Mouse (Mus musculus): ENCODE data around the gene Fgfbp1. TPM values are rescaled to one million over a fixed set of nuclear protein-coding genes. Genes with fewer than 3 reads are reported as not detected.

Fgfbp1 gene
- polyA plus RNA-seq, 1 experiment from 2014 or later, result 1.8 TPM

DNA sequence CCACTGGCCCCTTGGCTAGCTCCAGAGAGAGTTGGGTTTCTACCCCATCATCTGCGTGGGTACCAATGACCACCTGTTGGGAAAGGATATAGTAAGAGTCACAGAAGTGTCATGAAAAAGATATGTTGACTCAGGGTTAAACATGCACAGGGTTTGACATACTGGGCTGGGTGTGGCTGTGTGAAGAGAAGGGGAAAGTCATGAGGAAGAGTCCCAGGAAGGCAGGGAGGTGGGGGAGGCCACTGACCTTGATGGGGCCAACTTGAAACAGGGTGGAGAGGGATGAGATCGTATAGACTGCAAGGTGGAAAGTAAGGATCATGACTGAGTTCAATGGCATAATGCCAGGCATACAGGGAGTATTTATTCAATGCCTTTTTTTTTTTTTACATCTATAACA is 1.2 kb downstream of the Fgfbp1 start:
- no peaks in the 10 kb centered on the region for H3K4me1 ChIP-seq (replicated peaks; ENCODE audit: control insufficient read depth, insufficient read depth, low read length)
- ATAC-seq (ENCODE audit: low FRiP score), result no peak
- 79% methylated on average over 2 of the region's 2 CpGs for WGBS
- H3K36me3 ChIP-seq (ENCODE audit: control insufficient read depth, insufficient read depth, low read length), result no peaks in the 10 kb centered on the region
- H3K4me3 ChIP-seq (ENCODE audit: low read depth, low read length), result no peak overlapping the region
- no peaks in the 10 kb centered on the region for H3K27me3 ChIP-seq (ENCODE audit: control insufficient read depth, insufficient read depth, low read length)
- no peak overlapping the region for H3K9ac ChIP-seq (ENCODE audit: low read depth, low read length)
- H3K9me3 ChIP-seq (ENCODE audit: control insufficient read depth, low read length), result no peaks in the 10 kb centered on the region
- no peak for DNase-seq (ENCODE audit: low spot score)
- no peak overlapping the region for H3K4me2 ChIP-seq (replicated peaks; ENCODE audit: low read depth, low read length)
- no peak overlapping the region for H3K27ac ChIP-seq (ENCODE audit: low read depth, low read length)

DNA sequence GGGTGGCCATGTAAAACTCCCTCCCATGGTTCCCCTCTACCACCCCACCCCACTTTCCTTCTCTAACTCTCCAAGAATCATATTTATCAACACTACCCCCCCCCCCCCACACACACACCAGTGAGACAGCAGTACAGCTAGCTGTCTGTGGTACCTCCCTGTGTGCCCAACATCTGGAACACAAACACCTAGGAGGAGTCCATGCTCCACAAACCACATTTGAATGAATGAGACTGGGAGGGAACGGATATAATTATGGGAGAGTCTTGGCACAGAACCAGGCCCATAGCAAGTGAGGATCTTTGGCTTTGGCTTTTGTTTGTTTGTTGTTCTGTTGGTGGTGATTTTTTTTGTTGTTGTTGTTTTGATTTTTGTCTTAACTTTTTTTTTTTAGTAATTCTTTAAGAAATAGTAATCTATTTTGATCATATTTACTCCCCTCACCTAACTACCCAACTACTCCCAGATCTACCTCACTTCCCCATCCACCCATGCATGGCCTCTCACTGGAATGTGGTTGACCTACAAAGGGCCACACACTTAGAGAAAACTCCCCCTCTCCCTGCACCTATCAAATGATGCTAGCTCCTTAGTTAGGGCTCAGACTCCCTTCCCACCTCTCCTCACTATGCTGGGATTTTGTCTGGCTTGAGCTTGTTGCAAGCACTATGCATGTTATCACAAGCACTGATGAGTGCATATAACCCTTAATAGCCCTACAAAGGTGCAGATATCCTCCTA is 4.6 kb downstream of the Fgfbp1 start:
- no peak for DNase-seq (ENCODE audit: low spot score)
- Histone ChIP-seq H3K4me1 (replicated peaks; ENCODE audit: control insufficient read depth, insufficient read depth, low read length) (no peaks in the 10 kb centered on the region), H3K4me3 (ENCODE audit: low read depth, low read length) (no peak overlapping the region), H3K4me2 (replicated peaks; ENCODE audit: low read depth, low read length) (no peak overlapping the region), H3K9me3 (ENCODE audit: control insufficient read depth, low read length) (no peaks in the 10 kb centered on the region), H3K9ac (ENCODE audit: low read depth, low read length) (no peak overlapping the region), H3K36me3 (ENCODE audit: control insufficient read depth, insufficient read depth, low read length) (no peaks in the 10 kb centered on the region), H3K27me3 (ENCODE audit: control insufficient read depth, insufficient read depth, low read length) (no peaks in the 10 kb centered on the region), H3K27ac (ENCODE audit: low read depth, low read length) (no peak overlapping the region)
- no peak for ATAC-seq (ENCODE audit: low FRiP score)
- 60% methylated on average over 1 of the region's 1 CpGs for WGBS

DNA sequence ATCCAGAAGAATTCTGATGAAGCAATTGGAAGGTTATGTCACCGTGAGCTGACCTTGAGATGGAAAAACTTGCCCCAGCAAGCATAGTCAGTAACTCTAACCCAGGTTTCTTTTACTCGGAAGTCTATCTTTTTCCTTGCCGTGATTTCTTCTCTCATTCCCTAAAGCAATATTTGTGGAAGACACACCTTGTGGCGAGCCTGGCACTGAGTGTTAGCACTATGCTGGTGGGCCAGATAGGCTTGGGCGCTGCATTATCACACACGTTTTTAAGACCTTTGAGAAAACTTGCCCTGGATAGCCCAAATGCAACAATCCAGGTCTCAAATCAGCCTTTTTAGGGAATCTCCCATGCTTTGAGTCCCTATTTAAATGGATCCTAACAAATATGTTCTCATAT is 7.4 kb downstream of the Fgfbp1 start:
- no peak overlapping the region for H3K9ac ChIP-seq (ENCODE audit: low read depth, low read length)
- no peaks in the 10 kb centered on the region for H3K4me1 ChIP-seq (replicated peaks; ENCODE audit: control insufficient read depth, insufficient read depth, low read length)
- DNase-seq (ENCODE audit: low spot score), result no peak
- H3K4me3 ChIP-seq (ENCODE audit: low read depth, low read length), result no peak overlapping the region
- no peaks in the 10 kb centered on the region for H3K9me3 ChIP-seq (ENCODE audit: control insufficient read depth, low read length)
- H3K36me3 ChIP-seq (ENCODE audit: control insufficient read depth, insufficient read depth, low read length), result no peaks in the 10 kb centered on the region
- 85% methylated on average over 6 of the region's 6 CpGs for WGBS
- no peak for ATAC-seq (ENCODE audit: low FRiP score)
- no peaks in the 10 kb centered on the region for H3K27me3 ChIP-seq (ENCODE audit: control insufficient read depth, insufficient read depth, low read length)
- no peak overlapping the region for H3K27ac ChIP-seq (ENCODE audit: low read depth, low read length)
- no peak overlapping the region for H3K4me2 ChIP-seq (replicated peaks; ENCODE audit: low read depth, low read length)

- no peak overlapping the region for H3K4me3 ChIP-seq (ENCODE audit: low read depth, low read length)
- WGBS, result 75% methylated on average over 2 of the region's 2 CpGs
These were observed 10.4 kb downstream of the Fgfbp1 start for GRCm38 (mm10) chr5:43971156-43971555.

GRCm38 (mm10) chr5:43970532-43970931 is 11.0 kb downstream of the Fgfbp1 start:
- Histone ChIP-seq H3K4me3 (ENCODE audit: low read depth, low read length) (no peak overlapping the region), H3K9ac (ENCODE audit: low read depth, low read length) (no peak overlapping the region), H3K27ac (ENCODE audit: low read depth, low read length) (no peak overlapping the region), H3K4me2 (replicated peaks; ENCODE audit: low read depth, low read length) (no peak overlapping the region), H3K9me3 (ENCODE audit: control insufficient read depth, low read length) (no peaks in the 10 kb centered on the region), H3K4me1 (replicated peaks; ENCODE audit: control insufficient read depth, insufficient read depth, low read length) (no peaks in the 10 kb centered on the region), H3K27me3 (ENCODE audit: control insufficient read depth, insufficient read depth, low read length) (no peaks in the 10 kb centered on the region), H3K36me3 (ENCODE audit: control insufficient read depth, insufficient read depth, low read length) (no peaks in the 10 kb centered on the region)
- WGBS, result 86% methylated on average over 2 of the region's 2 CpGs
- DNase-seq (ENCODE audit: low spot score) (no peak), ATAC-seq (ENCODE audit: low FRiP score) (no peak)

More at GRCm38 (mm10) chr5:43971156-43971555, 10.4 kb downstream of the Fgfbp1 start:
- Histone ChIP-seq H3K4me1 (replicated peaks; ENCODE audit: control insufficient read depth, insufficient read depth, low read length) (no peaks in the 10 kb centered on the region), H3K4me2 (replicated peaks; ENCODE audit: low read depth, low read length) (no peak overlapping the region), H3K27me3 (ENCODE audit: control insufficient read depth, insufficient read depth, low read length) (no peaks in the 10 kb centered on the region), H3K36me3 (ENCODE audit: control insufficient read depth, insufficient read depth, low read length) (no peaks in the 10 kb centered on the region), H3K27ac (ENCODE audit: low read depth, low read length) (no peak overlapping the region), H3K9me3 (ENCODE audit: control insufficient read depth, low read length) (no peaks in the 10 kb centered on the region), H3K9ac (ENCODE audit: low read depth, low read length) (no peak overlapping the region)
- no peak for ATAC-seq (ENCODE audit: low FRiP score)
- DNase-seq (ENCODE audit: low spot score), result no peak

GRCm38 (mm10) chr5:43968634-43969033 is 12.9 kb downstream of the Fgfbp1 start:
- DNase-seq (ENCODE audit: low spot score), result no peak
- H3K27me3 ChIP-seq (ENCODE audit: control insufficient read depth, insufficient read depth, low read length), result no peaks in the 10 kb centered on the region
- WGBS, result 73% methylated on average over 2 of the region's 2 CpGs
- no peaks in the 10 kb centered on the region for H3K9me3 ChIP-seq (ENCODE audit: control insufficient read depth, low read length)
- no peak overlapping the region for H3K27ac ChIP-seq (ENCODE audit: low read depth, low read length)
- H3K9ac ChIP-seq (ENCODE audit: low read depth, low read length), result no peak overlapping the region
- no peak for ATAC-seq (ENCODE audit: low FRiP score)
- no peak overlapping the region for H3K4me2 ChIP-seq (replicated peaks; ENCODE audit: low read depth, low read length)
- no peak overlapping the region for H3K4me3 ChIP-seq (ENCODE audit: low read depth, low read length)
- no peaks in the 10 kb centered on the region for H3K36me3 ChIP-seq (ENCODE audit: control insufficient read depth, insufficient read depth, low read length)
- no peaks in the 10 kb centered on the region for H3K4me1 ChIP-seq (replicated peaks; ENCODE audit: control insufficient read depth, insufficient read depth, low read length)

- no peak for ATAC-seq (ENCODE audit: low FRiP score)
These were observed 20.5 kb downstream of the Fgfbp1 start for GRCm38 (mm10) chr5:43961056-43961455.

DNA sequence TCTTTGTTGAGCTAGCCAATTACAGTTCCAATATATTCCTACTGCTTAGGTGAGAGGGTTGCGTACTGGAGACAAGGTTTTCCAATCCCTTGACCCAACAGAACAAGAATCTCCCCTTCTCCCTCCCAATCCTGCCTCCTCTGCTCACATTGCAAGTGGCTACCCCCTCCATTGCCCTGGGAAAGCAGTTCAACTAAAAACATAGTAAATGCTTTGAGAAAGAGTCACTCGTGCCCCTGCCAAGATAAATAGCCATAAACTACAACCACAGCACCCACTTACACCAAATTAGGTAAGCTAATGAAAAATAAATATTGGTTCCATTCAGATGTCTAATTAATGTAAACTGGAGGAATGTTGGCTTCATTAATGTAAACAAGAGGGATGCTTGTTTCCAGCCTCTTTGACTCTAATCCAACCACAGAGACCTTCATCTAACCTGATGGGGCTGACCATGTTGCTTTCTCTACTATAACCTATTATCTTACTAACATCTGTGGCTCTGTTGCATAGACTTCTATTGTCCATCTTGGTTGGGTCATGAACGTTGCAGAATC is 21.6 kb downstream of the Fgfbp1 start:
- no peak overlapping the region for H3K9ac ChIP-seq (ENCODE audit: low read depth, low read length)
- H3K9me3 ChIP-seq (ENCODE audit: control insufficient read depth, low read length), result no peaks in the 10 kb centered on the region
- no peak overlapping the region for H3K4me2 ChIP-seq (replicated peaks; ENCODE audit: low read depth, low read length)
- ATAC-seq (ENCODE audit: low FRiP score) (no peak), DNase-seq (ENCODE audit: low spot score) (no peak)
- no peaks in the 10 kb centered on the region for H3K27me3 ChIP-seq (ENCODE audit: control insufficient read depth, insufficient read depth, low read length)
- no peaks in the 10 kb centered on the region for H3K4me1 ChIP-seq (replicated peaks; ENCODE audit: control insufficient read depth, insufficient read depth, low read length)
- 84% methylated on average over 3 of the region's 3 CpGs for WGBS
- no peak overlapping the region for H3K27ac ChIP-seq (ENCODE audit: low read depth, low read length)
- H3K4me3 ChIP-seq (ENCODE audit: low read depth, low read length), result no peak overlapping the region
- H3K36me3 ChIP-seq (ENCODE audit: control insufficient read depth, insufficient read depth, low read length), result no peaks in the 10 kb centered on the region

More at GRCm38 (mm10) chr5:43961056-43961455, 20.5 kb downstream of the Fgfbp1 start:
- Histone ChIP-seq H3K4me1 (replicated peaks; ENCODE audit: control insufficient read depth, insufficient read depth, low read length) (no peaks in the 10 kb centered on the region), H3K9me3 (ENCODE audit: control insufficient read depth, low read length) (no peaks in the 10 kb centered on the region), H3K4me3 (ENCODE audit: low read depth, low read length) (no peak overlapping the region), H3K27ac (ENCODE audit: low read depth, low read length) (no peak overlapping the region), H3K36me3 (ENCODE audit: control insufficient read depth, insufficient read depth, low read length) (no peaks in the 10 kb centered on the region), H3K27me3 (ENCODE audit: control insufficient read depth, insufficient read depth, low read length) (no peaks in the 10 kb centered on the region), H3K9ac (ENCODE audit: low read depth, low read length) (no peak overlapping the region), H3K4me2 (replicated peaks; ENCODE audit: low read depth, low read length) (no peak overlapping the region)
- WGBS, result 84% methylated on average over 3 of the region's 3 CpGs
- no peak for DNase-seq (ENCODE audit: low spot score)

- Histone ChIP-seq H3K27ac (ENCODE audit: low read depth, low read length) (no peak overlapping the region), H3K9ac (ENCODE audit: low read depth, low read length) (no peak overlapping the region), H3K4me3 (ENCODE audit: low read depth, low read length) (no peak overlapping the region), H3K36me3 (ENCODE audit: control insufficient read depth, insufficient read depth, low read length) (no peaks in the 10 kb centered on the region), H3K9me3 (ENCODE audit: control insufficient read depth, low read length) (no peaks in the 10 kb centered on the region), H3K27me3 (ENCODE audit: control insufficient read depth, insufficient read depth, low read length) (no peaks in the 10 kb centered on the region), H3K4me2 (replicated peaks; ENCODE audit: low read depth, low read length) (no peak overlapping the region), H3K4me1 (replicated peaks; ENCODE audit: control insufficient read depth, insufficient read depth, low read length) (0 out of 2 replicates have a peak, but pooled peaks cover 2% of the 10 kb centered on the region)
- DNase-seq (ENCODE audit: low spot score), result no peak
- ATAC-seq (ENCODE audit: low FRiP score), result no peak
- WGBS, result 73% methylated on average over 1 of the region's 1 CpGs
These were observed 28.3 kb downstream of the Fgfbp1 start for GRCm38 (mm10) chr5:43953241-43953640.

All from hindbrain, embryonic 11.5 days (tissue).